ENCODE assay signal across 20 mouse cellular contexts in genomic region chr3:26853557-26853956, GRCm38 (mm10).
DNase-seq lines count a peak whose midpoint lies in the region; ATAC-seq lines count a peak whose summit lies in the region.
"Had no signal": no experiment of that assay in that cellular context is flagged by ENCODE, and none has a peak within 500 bp of the region (broad histone marks: within the 10 kb centered on the region; RNA-seq: fewer than 3 reads in every experiment).

No protein-coding gene starts in this region.

- intact Hi-C loops in heart, postnatal 14 days (cut with DNase I), result no loop called here

- peak; percentile 84 for ATAC-seq in frontal cortex, adult (ENCODE audit: low TSS enrichment)
- ATAC-seq: activated CD4-positive, CD25-positive, alpha-beta regulatory T cell, adult 4 months; CD4-positive, CD25-positive, alpha-beta regulatory T cell, adult 4 months; Patski had no signal

- no peak for DNase-seq in frontal cortex, postnatal 14 days (ENCODE audit: low spot score in 2 of 2)
- peak; percentile 10 for DNase-seq in heart, adult 11 months
- DNase-seq in heart, postnatal 14 days, result no peak
- peak; percentile 70 for DNase-seq in brain, adult 2 months (ENCODE audit: low read depth, low spot score)
- DNase-seq in layer of hippocampus, postnatal 25 days (ENCODE audit: extremely low spot score in 1 of 2, low spot score in 1 of 2), result no peak
- DNase-seq: adrenal gland, adult 2 months; adrenal gland, adult 8-10 months; adrenal gland, postnatal 10 days; adrenal gland, postnatal 14 days; adrenal gland, postnatal 25 days; adrenal gland, postnatal 36 days; B cell, adult 2 months; cerebellum, adult 11 months; cerebellum, adult 11-12 months; cerebellum, adult 18-20 months; cerebellum, adult 2 months had no signal

Comparison
In these comparisons a context has a peak if more than half of its experiments do, and no peak if none do; other contexts are left out.
1. DNase-seq: peak in heart, adult 11 months (single experiment) and brain, adult 2 months (single experiment); none in frontal cortex, postnatal 14 days (0 of 2), heart, postnatal 14 days (0 of 2) and layer of hippocampus, postnatal 25 days (0 of 2).